Comparison of ENCODE assay signal across 8 mouse cellular contexts in the genomic region with DNA sequence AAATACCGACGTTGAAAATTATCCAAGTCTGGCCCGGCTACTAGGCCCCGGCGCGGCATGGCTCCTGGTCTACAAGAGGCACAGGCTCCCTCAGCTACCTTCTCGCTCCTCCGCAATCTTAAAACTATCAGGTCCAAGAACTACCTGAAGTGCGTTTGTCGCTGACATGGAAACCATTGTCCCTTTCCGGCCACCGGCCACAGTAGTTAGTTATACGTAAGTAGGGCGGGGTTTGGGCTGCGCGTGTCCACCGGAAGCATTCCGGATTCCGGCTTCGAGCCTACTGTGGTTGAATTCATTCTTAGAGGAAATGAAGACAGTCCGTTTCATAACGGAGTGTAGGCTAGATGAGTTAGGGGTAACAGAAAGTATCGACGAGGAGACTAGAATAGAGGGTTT. TPM values are rescaled to one million over a fixed set of nuclear protein-coding genes. Genes with fewer than 3 reads are reported as not detected.
DNase-seq lines count a peak whose midpoint lies in the region; ATAC-seq and TF ChIP-seq lines count a peak whose summit lies in the region.
"Not testable (repeated sequence)": the region's sequence is repeated elsewhere in the genome, so short reads cannot be mapped to it uniquely, and the experiment has no call there.

Naa38 (plus strand) TSS at position 253 of the 399 bp plus-strand sequence.
Cyb5d1 (minus strand) TSS at position 397 of the 399 bp plus-strand sequence.

- ATAC-seq in heart, embryonic 11.5 days (replicated peaks; ENCODE audit: insufficient number of reproducible peaks, low FRiP score, low TSS enrichment) = peak; percentile 66
- ATAC-seq in kidney, embryonic 16.5 days (ENCODE audit: low FRiP score, low TSS enrichment) = peak; percentile 70
- peak; percentile 55 for ATAC-seq in monocyte, adult 5-6 weeks (replicated peaks; ENCODE audit: insufficient number of reproducible peaks, low FRiP score, low TSS enrichment, poor library complexity, severe bottlenecking)

- not testable (repeated sequence) for H3K9me3 ChIP-seq in erythroblast, embryonic 14.5 days (ENCODE audit: control insufficient read depth, low read length); heart, embryonic 11.5 days (replicated peaks; ENCODE audit: control insufficient read depth, low read length); kidney, embryonic 16.5 days (ENCODE audit: low read length)

- TF ChIP-seq POLR2A in bone marrow macrophage, adult 2 months (IDR thresholded peaks at IDR 0.05; ENCODE audit: borderline replicate concordance, low read depth, low read length); liver, adult 2 months (IDR thresholded peaks at IDR 0.05; ENCODE audit: extremely low read depth, insufficient read depth, low read length): not testable (repeated sequence)

- H3K36me3 ChIP-seq in erythroblast, embryonic 14.5 days (ENCODE audit: control insufficient read depth) = peaks cover 15% of the 10 kb centered on the region
- not testable (repeated sequence) for H3K36me3 ChIP-seq in heart, embryonic 11.5 days (ENCODE audit: control insufficient read depth, insufficient read depth, low read length); liver, adult 2 months (ENCODE audit: control insufficient read depth, insufficient read depth, low read length)
- peaks cover 10% of the 10 kb centered on the region for H3K36me3 ChIP-seq in kidney, embryonic 16.5 days (ENCODE audit: insufficient read depth, low read length)

- peak within 1 kb of the TSS; percentile 92 for H3K27ac ChIP-seq in bone marrow macrophage, adult 2 months (ENCODE audit: insufficient read depth, low read depth, low read length)
- H3K27ac ChIP-seq in heart, embryonic 11.5 days (ENCODE audit: low read depth, low read length) = peak within 1 kb of the TSS; percentile 89
- H3K27ac ChIP-seq in kidney, embryonic 16.5 days (ENCODE audit: low read length) = peak within 1 kb of the TSS; percentile 99
- H3K27ac ChIP-seq in liver, adult 2 months (replicated peaks; ENCODE audit: insufficient read depth, low read depth, low read length) = peak within 1 kb of the TSS; percentile 95

- H3K4me1 ChIP-seq in bone marrow macrophage, adult 2 months (ENCODE audit: control insufficient read depth, insufficient read depth, low read length); liver, adult 2 months (ENCODE audit: control insufficient read depth, insufficient read depth, low read length): not testable (repeated sequence)
- H3K4me1 ChIP-seq in erythroblast, embryonic 14.5 days (ENCODE audit: control insufficient read depth) = peaks cover 40% of the 10 kb centered on the region
- H3K4me1 ChIP-seq in heart, embryonic 11.5 days (ENCODE audit: control insufficient read depth, insufficient read depth, low read length) = peaks cover 41% of the 10 kb centered on the region
- H3K4me1 ChIP-seq in kidney, embryonic 16.5 days (ENCODE audit: insufficient read depth, low read length) = peaks cover 43% of the 10 kb centered on the region

- H3K79me2 ChIP-seq in liver, adult 2 months (ENCODE audit: control insufficient read depth, insufficient read depth, low read length) = not testable (repeated sequence)

- H3K27me3 ChIP-seq in erythroblast, embryonic 14.5 days (ENCODE audit: control insufficient read depth) = peaks cover 25% of the 10 kb centered on the region
- H3K27me3 ChIP-seq in heart, embryonic 11.5 days (ENCODE audit: control insufficient read depth, insufficient read depth, low read length); kidney, embryonic 16.5 days (ENCODE audit: insufficient read depth, low read length); liver, adult 2 months (ENCODE audit: control insufficient read depth, insufficient read depth, low read length): not testable (repeated sequence)

- under 1% methylated on average over 24 of the region's 24 CpGs for WGBS in heart, embryonic 11.5 days (ENCODE audit: insufficient replicate concordance)
- WGBS in kidney, embryonic 16.5 days = under 1% methylated on average over 19 of the region's 24 CpGs
- under 1% methylated on average over 24 of the region's 24 CpGs for WGBS in liver, adult 2 months

- H3K9ac ChIP-seq in heart, embryonic 11.5 days (ENCODE audit: low read depth, low read length) = peak within 1 kb of the TSS; percentile 86
- H3K9ac ChIP-seq in kidney, embryonic 16.5 days (replicated peaks; ENCODE audit: low read length) = peak within 1 kb of the TSS; percentile 98
- peak within 1 kb of the TSS; percentile 92 for H3K9ac ChIP-seq in liver, adult 2 months (ENCODE audit: low read depth, low read length)

- peak; percentile 91 for DNase-seq in 3T3-L1 (ENCODE audit: low read depth, low spot score)
- DNase-seq in liver, adult 2 months (ENCODE audit: extremely low read depth, low read depth, low spot score) = peak; percentile 91
- DNase-seq in spleen, postnatal 36 days (ENCODE audit: low spot score in 2 of 2) = peak; percentile 87 to 92

- peak within 1 kb of the TSS; percentile 76 for H3K4me3 ChIP-seq in bone marrow macrophage, adult 2 months (ENCODE audit: insufficient read depth, low read length)
- H3K4me3 ChIP-seq in erythroblast, embryonic 14.5 days (replicated peaks) = peak within 1 kb of the TSS; percentile 84
- peak within 1 kb of the TSS; percentile 59 for H3K4me3 ChIP-seq in heart, embryonic 11.5 days (ENCODE audit: low read depth, low read length)
- peak within 1 kb of the TSS; percentile 82 for H3K4me3 ChIP-seq in kidney, embryonic 16.5 days (ENCODE audit: low read length)
- peak within 1 kb of the TSS; percentile 79 for H3K4me3 ChIP-seq in liver, adult 2 months (ENCODE audit: insufficient read depth, low read depth, low read length)

- H3K4me2 ChIP-seq in heart, embryonic 11.5 days = peak within 1 kb of the TSS; percentile 81
- peak within 1 kb of the TSS; percentile 80 for H3K4me2 ChIP-seq in kidney, embryonic 16.5 days (replicated peaks; ENCODE audit: low read depth, low read length)

- TF ChIP-seq CTCF in bone marrow macrophage, adult 2 months (IDR thresholded peaks at IDR 0.05; ENCODE audit: low read depth, low read length); liver, adult 2 months (IDR thresholded peaks at IDR 0.05; ENCODE audit: low read depth, low read length): not testable (repeated sequence)

RNA-seq across cellular contexts. Expression of gene Naa38, which starts in this region (rescaled TPM):
- 69.8 and 73.7 TPM in 2 replicates for polyA plus RNA-seq in bone marrow macrophage, adult 2 months (2012; ENCODE audit: insufficient read depth, insufficient read length, missing spikeins)
- 17.5 and 24.2 TPM in 2 replicates for polyA plus RNA-seq in erythroblast, embryonic 14.5 days (2012)
- polyA plus RNA-seq in heart, embryonic 11.5 days (2014; fragmentation: Nextera tagmentation; extraction: Ambion mirVana) = 166 and 170 TPM in 2 replicates
- polyA plus RNA-seq in kidney, embryonic 16.5 days (2015; fragmentation: Nextera tagmentation; extraction: Ambion mirVana) = 142 and 150 TPM in 2 replicates
- 86.6 and 91.5 TPM in 2 replicates for total RNA-seq in liver, adult 2 months (2014; rRNA removed)
- polyA plus RNA-seq in liver, adult 2 months (2012; rRNA removed) = 133 and 150 TPM in 2 replicates
- 51.4 to 93.3 TPM (median 54.6 TPM) in 3 replicates for total RNA-seq in monocyte, adult 5-6 weeks (2017)

RNA-seq across cellular contexts. Expression of gene Cyb5d1, which starts in this region (rescaled TPM):
- 22.5 and 23.2 TPM in 2 replicates for polyA plus RNA-seq in bone marrow macrophage, adult 2 months (2012; ENCODE audit: insufficient read depth, insufficient read length, missing spikeins)
- polyA plus RNA-seq in erythroblast, embryonic 14.5 days (2012) = 0.12 and 0.40 TPM in 2 replicates
- polyA plus RNA-seq in heart, embryonic 11.5 days (2014; fragmentation: Nextera tagmentation; extraction: Ambion mirVana) = 19.6 and 25.0 TPM in 2 replicates
- 34.0 and 37.3 TPM in 2 replicates for polyA plus RNA-seq in kidney, embryonic 16.5 days (2015; fragmentation: Nextera tagmentation; extraction: Ambion mirVana)
- total RNA-seq in liver, adult 2 months (2014; rRNA removed) = 33.9 and 40.7 TPM in 2 replicates
- polyA plus RNA-seq in liver, adult 2 months (2012; rRNA removed) = 21.1 and 22.1 TPM in 2 replicates
- total RNA-seq in monocyte, adult 5-6 weeks (2017) = 19.2 to 55.3 TPM (median 20.9 TPM) in 3 replicates

Comparison
In these comparisons a context has a peak if more than half of its experiments do, and no peak if none do; other contexts are left out.
1. Peak in every context shown above with its lines: DNase-seq, ATAC-seq, H3K4me3 ChIP-seq and H3K27ac ChIP-seq.
2. RNA of gene Cyb5d1 (polyA plus RNA-seq): 34.0 to 37.3 TPM in kidney, embryonic 16.5 days, 22.5 to 23.2 TPM in bone marrow macrophage, adult 2 months, 21.1 to 22.1 TPM in liver, adult 2 months and 19.6 to 25.0 TPM in heart, embryonic 11.5 days; 0.12 to 0.40 TPM in erythroblast, embryonic 14.5 days; every median in the first group is over 10 times any median in the second.